8 mouse cellular contexts compared by ENCODE assay signal in the genomic region with DNA sequence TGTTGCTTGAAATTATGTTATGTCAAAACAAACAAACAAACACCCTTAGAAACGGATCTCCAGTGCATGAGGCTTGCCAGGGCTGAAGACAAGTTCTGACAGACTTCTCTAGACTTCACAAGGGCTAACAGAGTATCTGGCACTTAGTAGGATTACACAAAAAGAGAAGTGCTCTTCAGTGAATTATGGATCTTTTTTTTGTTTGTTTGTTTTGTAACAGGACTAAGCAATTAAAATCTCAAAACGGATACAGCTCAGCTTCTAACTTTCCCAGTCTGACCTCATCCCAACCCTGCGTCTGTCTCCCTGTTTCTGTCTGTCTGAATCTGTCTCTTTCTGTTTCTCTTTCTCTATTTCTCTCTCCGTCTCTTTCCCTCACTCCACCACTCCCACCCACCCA. TPM values are rescaled to one million over a fixed set of nuclear protein-coding genes. Genes with fewer than 3 reads are reported as not detected.
DNase-seq lines count a peak whose midpoint lies in the region; ATAC-seq and TF ChIP-seq lines count a peak whose summit lies in the region.

No protein-coding gene starts in this region.

- 0 out of 2 replicates have a peak, but pooled peaks have one; percentile 9 for ATAC-seq in frontal cortex, adult (ENCODE audit: low TSS enrichment)
- ATAC-seq in forebrain, postnatal 0 days = peak; percentile 28
- ATAC-seq in liver, embryonic 11.5 days (replicated peaks; ENCODE audit: low FRiP score) = peak; percentile 33; the same call in 1 of the 2 replicates
- no peak for ATAC-seq in activated CD4-positive, CD25-positive, alpha-beta regulatory T cell, adult 4 months

- 0 out of 2 replicates have a peak, but pooled peaks cover 5% of the 10 kb centered on the region for H3K36me3 ChIP-seq in forebrain, postnatal 0 days (ENCODE audit: insufficient read depth)
- no peaks in the 10 kb centered on the region; the same call in 1 of the 2 replicates for H3K36me3 ChIP-seq in liver, embryonic 11.5 days (ENCODE audit: control insufficient read depth, insufficient read depth, low read length)

- H3K4me2 ChIP-seq in forebrain, postnatal 0 days (ENCODE audit: low read depth) = peak overlapping the region; percentile 66
- peak overlapping the region; percentile 76 for H3K4me2 ChIP-seq in liver, embryonic 11.5 days

- no peak for DNase-seq in frontal cortex, postnatal 25 days (ENCODE audit: low spot score in 2 of 2)
- peak; percentile 24 for DNase-seq in A20 (ENCODE audit: low read depth, low spot score)
- DNase-seq in forebrain, postnatal 0 days = no peak
- DNase-seq in liver, embryonic 11.5 days (ENCODE audit: low spot score) = no peak
- no peak for DNase-seq in adrenal gland, adult 2 months
- no peak for DNase-seq in adrenal gland, postnatal 25 days

- TF ChIP-seq CTCF in forebrain, postnatal 0 days (IDR thresholded peaks at IDR 0.05; ENCODE audit: low read depth) = no peak

- H3K9me3 ChIP-seq in forebrain, postnatal 0 days (ENCODE audit: low read length) = no peaks in the 10 kb centered on the region
- H3K9me3 ChIP-seq in liver, embryonic 11.5 days (ENCODE audit: control insufficient read depth, low read length) = no peaks in the 10 kb centered on the region

- WGBS in forebrain, postnatal 0 days = 14% methylated on average over 4 of the region's 4 CpGs
- WGBS in liver, embryonic 11.5 days = 12% methylated on average over 4 of the region's 4 CpGs

- no peaks in the 10 kb centered on the region for H3K27me3 ChIP-seq in forebrain, postnatal 0 days (ENCODE audit: insufficient read depth, low read length)
- H3K27me3 ChIP-seq in liver, embryonic 11.5 days (replicated peaks; ENCODE audit: control insufficient read depth, insufficient read depth, low read length) = no peaks in the 10 kb centered on the region

- H3K27ac ChIP-seq in forebrain, postnatal 0 days (ENCODE audit: low read depth, low read length) = no peak overlapping the region
- no peak overlapping the region for H3K27ac ChIP-seq in liver, embryonic 11.5 days (ENCODE audit: low read depth, low read length)

- H3K4me1 ChIP-seq in forebrain, postnatal 0 days (ENCODE audit: insufficient read depth) = 0 out of 2 replicates have a peak, but pooled peaks cover 3% of the 10 kb centered on the region
- 0 out of 2 replicates have a peak, but pooled peaks cover 2% of the 10 kb centered on the region for H3K4me1 ChIP-seq in liver, embryonic 11.5 days (replicated peaks; ENCODE audit: control insufficient read depth, insufficient read depth, low read length)

- peak overlapping the region; percentile 74 for H3K4me3 ChIP-seq in forebrain, postnatal 0 days (ENCODE audit: low read depth, low read length)
- H3K4me3 ChIP-seq in liver, embryonic 11.5 days (ENCODE audit: low read depth, low read length) = peak overlapping the region; percentile 74

- H3K9ac ChIP-seq in forebrain, postnatal 0 days = peak overlapping the region; percentile 10; the same call in 1 of the 2 replicates
- H3K9ac ChIP-seq in liver, embryonic 11.5 days (ENCODE audit: low read depth, low read length) = no peak overlapping the region; the same call in 1 of the 2 replicates

RNA-seq across cellular contexts. Expression of gene Washc3, which starts 0.4 kb away (rescaled TPM):
- 27.1 and 35.7 TPM in 2 replicates for total RNA-seq in forebrain, postnatal 0 days (2014; rRNA removed)
- polyA plus RNA-seq in forebrain, postnatal 0 days (2015; fragmentation: Nextera tagmentation; extraction: Ambion mirVana) = 40.4 and 49.3 TPM in 2 replicates
- 56.6 and 58.7 TPM in 2 replicates for polyA plus RNA-seq in liver, embryonic 11.5 days (2014; fragmentation: Nextera tagmentation; extraction: Ambion mirVana)
- total RNA-seq in adrenal gland, adult 2 months (2021) = 10 to 100 TPM; 52.5 to 55.0 TPM
- 3.8 and 6.2 TPM in 2 replicates for polyA plus RNA-seq in adrenal gland, adult 2 months (2012; rRNA removed)
- total RNA-seq in adrenal gland, postnatal 25 days (2021) = 59.6 and 62.9 TPM in 2 replicates
- polyA plus RNA-seq in activated CD4-positive, CD25-positive, alpha-beta regulatory T cell, adult 4 months (2017; shearing (Covaris generic)) = 100 to 1,000 TPM; 111 to 120 TPM

RNA-seq across cellular contexts. Expression of gene Nup37, which starts 53.7 kb away (rescaled TPM):
- 15.5 and 18.4 TPM in 2 replicates for total RNA-seq in forebrain, postnatal 0 days (2014; rRNA removed)
- 18.1 and 19.1 TPM in 2 replicates for polyA plus RNA-seq in forebrain, postnatal 0 days (2015; fragmentation: Nextera tagmentation; extraction: Ambion mirVana)
- 95.6 and 103 TPM in 2 replicates for polyA plus RNA-seq in liver, embryonic 11.5 days (2014; fragmentation: Nextera tagmentation; extraction: Ambion mirVana)
- 10 to 100 TPM in 1 of 2 experiments, 1 to 10 TPM in 1; 7.1 to 12.0 TPM for total RNA-seq in adrenal gland, adult 2 months (2021)
- 0.80 and 0.95 TPM in 2 replicates for polyA plus RNA-seq in adrenal gland, adult 2 months (2012; rRNA removed)
- 6.9 and 14.6 TPM in 2 replicates for total RNA-seq in adrenal gland, postnatal 25 days (2021)
- 10 to 100 TPM; 37.7 to 48.6 TPM for polyA plus RNA-seq in activated CD4-positive, CD25-positive, alpha-beta regulatory T cell, adult 4 months (2017; shearing (Covaris generic))

RNA-seq across cellular contexts. Expression of gene Parpbp, which starts 53.8 kb away (rescaled TPM):
- total RNA-seq in forebrain, postnatal 0 days (2014; rRNA removed) = 3.5 and 6.9 TPM in 2 replicates
- 1.1 and 1.4 TPM in 2 replicates for polyA plus RNA-seq in forebrain, postnatal 0 days (2015; fragmentation: Nextera tagmentation; extraction: Ambion mirVana)
- polyA plus RNA-seq in liver, embryonic 11.5 days (2014; fragmentation: Nextera tagmentation; extraction: Ambion mirVana) = 18.0 and 18.4 TPM in 2 replicates
- total RNA-seq in adrenal gland, adult 2 months (2021) = under 1 TPM; 0.62 to 0.89 TPM
- polyA plus RNA-seq in adrenal gland, adult 2 months (2012; rRNA removed) = 0.12 and 0.20 TPM in 2 replicates
- 1.6 and 2.2 TPM in 2 replicates for total RNA-seq in adrenal gland, postnatal 25 days (2021)
- polyA plus RNA-seq in activated CD4-positive, CD25-positive, alpha-beta regulatory T cell, adult 4 months (2017; shearing (Covaris generic)) = 1 to 10 TPM; 4.4 to 5.1 TPM
